Mouse (Mus musculus) cerebellum, postnatal 10 days (tissue): ENCODE data around the gene Crlf1.
A peak's percentile ranks its signal among the peaks of the same experiment; 100 is the strongest.
"Not testable (repeated sequence)": the region's sequence is repeated elsewhere in the genome, so short reads cannot be mapped to it uniquely, and the experiment has no call there.

Experiments used
- DNase-seq, 2 experiments: peaks; one replicate each; pipeline ENCODE4 v3.0.0; 2021; ENCODE audit warnings: mixed read lengths in 2 of 2

Crlf1 gene

GRCm38 (mm10) chr8:70500386-70501301 lies 7.7 kb downstream of the Crlf1 start:
- peak; percentile 70 to 72 for DNase-seq

GRCm38 (mm10) chr8:70501820-70502529 lies 9.0 kb downstream of the Crlf1 start:
- peak; percentile 77 to 89 for DNase-seq

- no peak for DNase-seq
Observed at GRCm38 (mm10) chr8:70502540-70502939, 9.6 kb downstream of the Crlf1 start.

GRCm38 (mm10) chr8:70503062-70503750 lies 10.2 kb downstream of the Crlf1 start:
- DNase-seq: peak; percentile 84 to 88

GRCm38 (mm10) chr8:70504291-70504716 lies 11.3 kb downstream of the Crlf1 start:
- DNase-seq: peak; percentile 72 to 80

GRCm38 (mm10) chr8:70504851-70505250 lies 11.9 kb downstream of the Crlf1 start:
- peak; percentile 94 to 97 for DNase-seq

- DNase-seq: peak in 1 of 2 experiments; percentile 49
Observed at GRCm38 (mm10) chr8:70505698-70506327, 12.9 kb downstream of the Crlf1 start.

- DNase-seq: peak; percentile 97 to 98
Observed at GRCm38 (mm10) chr8:70506328-70507026, 13.5 kb downstream of the Crlf1 start, which contains the start of gene Rex1bd. TSS of gene Rex1bd (minus strand) at chr8:70506752.

- no peak for DNase-seq
Observed at GRCm38 (mm10) chr8:70507027-70507393, 14.1 kb downstream of the Crlf1 start.

- no peak for DNase-seq
Observed at GRCm38 (mm10) chr8:70509281-70509952, 16.5 kb downstream of the Crlf1 start.

GRCm38 (mm10) chr8:70510228-70510915 lies 17.4 kb downstream of the Crlf1 start, which contains the start of gene Uba52:
TSS of gene Uba52 (minus strand) at chr8:70510801.
- peak; percentile 99 for DNase-seq

- not testable (repeated sequence) for DNase-seq
Observed at GRCm38 (mm10) chr8:70511174-70511573, 18.2 kb downstream of the Crlf1 start.

GRCm38 (mm10) chr8:70511770-70512169 lies 18.8 kb downstream of the Crlf1 start:
- no peak for DNase-seq

GRCm38 (mm10) chr8:70512253-70512903 lies 19.4 kb downstream of the Crlf1 start:
- no peak for DNase-seq

- DNase-seq: no peak
Observed at GRCm38 (mm10) chr8:70513441-70513840, 20.5 kb downstream of the Crlf1 start.

GRCm38 (mm10) chr8:70517940-70518643 lies 25.1 kb downstream of the Crlf1 start:
- no peak for DNase-seq

- no peak for DNase-seq
Observed at GRCm38 (mm10) chr8:70519043-70519442, 26.1 kb downstream of the Crlf1 start.

- no peak for DNase-seq
Observed at GRCm38 (mm10) chr8:70519606-70520005, 26.6 kb downstream of the Crlf1 start.
